Mouse (Mus musculus): ENCODE measurements at regions not wholly inside any gene's neighbourhood (a gene's known extent, or its start where the extent isn't known, plus 50 kb on each side); places are given as distances from the start of the nearest gene placed in this dataset.

GRCm38 (mm10) chr12:110024295-110024694, 254.6 kb upstream of the Dio3 start:
- ChIA-PET CTCF (no interaction called here), POLR2A (no interaction called here)

- ChIA-PET CTCF (no interaction called here), POLR2A (no interaction called here)
These were observed 253.7 kb upstream of the Dio3 start for GRCm38 (mm10) chr12:110025171-110025570.

- CTCF ChIA-PET = no interaction called here
- POLR2A ChIA-PET = no interaction called here
These were observed 252.7 kb upstream of the Dio3 start for GRCm38 (mm10) chr12:110026033-110026750.

- POLR2A ChIA-PET = no interaction called here
- CTCF ChIA-PET = no interaction called here
These were observed 251.5 kb upstream of the Dio3 start for GRCm38 (mm10) chr12:110027345-110027744.

DNA sequence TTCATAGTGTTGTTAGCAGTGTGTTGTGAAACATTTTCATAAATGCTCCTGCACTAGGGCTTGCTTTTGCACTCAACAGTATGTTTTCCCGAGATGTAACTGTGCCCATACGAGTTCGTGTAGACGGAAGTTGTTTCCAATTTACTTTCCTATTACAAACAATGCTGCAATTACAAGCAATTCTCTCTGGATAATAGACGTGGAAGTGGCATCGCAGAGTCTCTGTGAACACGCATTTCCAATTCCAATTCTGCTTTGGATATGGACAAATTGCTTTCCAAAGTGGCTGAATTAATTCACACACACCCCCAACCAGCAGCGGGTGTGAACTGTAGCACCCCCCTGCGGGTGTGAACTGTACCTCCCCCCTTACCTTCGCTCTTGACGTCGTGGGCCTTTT, 250.9 kb upstream of the Dio3 start:
- ChIA-PET POLR2A (no interaction called here), CTCF (interaction anchor here in 1 of 4 experiments (1.4 kb wide), 1 partner anchor 346 kb away, joined by 3 read pairs; no protein-coding TSS in a partner anchor)

GRCm38 (mm10) chr12:110028646-110029045, 250.2 kb upstream of the Dio3 start:
- POLR2A ChIA-PET = no interaction called here
- CTCF ChIA-PET = interaction anchor here in 1 of 4 experiments (0.5 to 1.4 kb wide), 3 partner anchors 12 to 345 kb away, joined by 3 read pairs; no protein-coding TSS in a partner anchor

DNA sequence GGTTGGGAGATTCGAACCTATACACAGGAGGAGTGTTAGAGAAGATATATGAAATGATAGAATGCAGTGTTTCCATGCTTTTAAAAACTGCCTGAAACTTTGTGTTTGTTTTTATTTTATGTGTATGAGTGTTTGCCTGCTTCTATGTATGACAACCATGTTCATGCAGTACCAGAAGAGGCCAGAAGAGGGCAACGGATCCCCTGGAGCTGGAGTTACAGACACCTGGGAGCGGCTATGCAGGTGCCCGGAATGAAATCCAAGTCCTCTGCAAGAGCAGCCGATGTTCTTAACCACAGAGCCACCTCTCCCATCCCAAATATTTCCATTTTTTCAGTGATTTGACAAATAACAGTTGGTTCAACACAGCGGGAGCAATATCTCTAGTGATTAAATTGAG, 247.5 kb upstream of the Dio3 start:
- ChIA-PET CTCF (interaction anchor here (0.5 to 2.3 kb wide), 18 partner anchors 10 to 441 kb away, joined by 3 to 13 read pairs (median 4); no protein-coding TSS in a partner anchor), POLR2A (no interaction called here)

DNA sequence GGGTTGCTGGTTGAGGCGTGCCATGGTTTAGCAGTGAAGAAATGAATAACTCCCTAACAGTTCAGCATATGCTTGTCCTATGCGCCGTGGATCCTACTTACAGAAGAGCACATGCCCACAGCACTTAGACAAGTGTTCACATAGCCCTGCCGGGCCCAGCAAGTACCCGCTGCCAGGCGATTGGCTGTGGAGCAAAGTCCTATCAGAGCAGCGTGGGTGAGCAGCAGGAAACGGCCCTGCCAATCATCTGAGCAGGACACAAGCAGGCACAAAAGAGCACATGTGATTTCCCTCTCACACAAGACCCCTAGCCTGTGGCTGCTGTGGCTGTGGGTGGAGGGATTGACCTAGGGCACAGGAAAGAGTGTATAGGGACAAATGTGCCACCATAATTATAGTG, 243.7 kb upstream of the Dio3 start:
- ChIA-PET POLR2A (no interaction called here), CTCF (interaction anchor here in 1 of 4 experiments (0.5 kb wide), 1 partner anchor 247 kb away, joined by 10 read pairs; no protein-coding TSS in a partner anchor)

- ChIA-PET CTCF (interaction anchor here in 3 of 4 experiments (0.7 to 1.3 kb wide), 4 partner anchors 9 to 358 kb away, joined by 3 to 5 read pairs (median 4); no protein-coding TSS in a partner anchor), POLR2A (interaction anchor here in 2 of 4 experiments (0.5 to 1.0 kb wide), 3 partner anchors 16 to 247 kb away, joined by 3 to 13 read pairs (median 4); no protein-coding TSS in a partner anchor)
These were observed 238.2 kb upstream of the Dio3 start for GRCm38 (mm10) chr12:110040682-110041081.

DNA sequence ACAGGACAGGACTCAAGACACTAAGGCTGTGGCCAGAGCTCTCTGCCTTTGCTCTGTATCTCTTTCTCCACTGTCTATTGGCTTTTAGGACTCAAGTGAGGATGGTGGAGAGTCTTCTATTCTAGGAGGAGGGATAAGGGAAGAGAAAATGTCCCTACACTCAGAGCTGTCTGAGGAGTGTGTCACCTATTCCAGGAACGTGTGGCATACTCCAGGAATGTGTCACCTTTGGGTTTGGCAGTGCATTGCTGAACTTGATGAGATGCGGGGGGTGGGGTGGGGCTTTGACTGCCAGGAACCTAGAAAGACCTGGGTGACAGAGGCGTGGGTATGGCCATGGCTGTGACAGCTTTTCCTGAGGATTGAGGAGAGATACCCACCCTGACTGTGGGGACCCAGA, 237.1 kb upstream of the Dio3 start:
- CTCF ChIA-PET = interaction anchor here in 3 of 4 experiments (0.6 to 1.3 kb wide), 3 partner anchors 10 to 1108 kb away, joined by 3 to 6 read pairs (median 4); no protein-coding TSS in a partner anchor
- POLR2A ChIA-PET = interaction anchor here in 1 of 4 experiments (0.5 kb wide), 1 partner anchor 325 kb away, joined by 3 read pairs; no protein-coding TSS in a partner anchor

DNA sequence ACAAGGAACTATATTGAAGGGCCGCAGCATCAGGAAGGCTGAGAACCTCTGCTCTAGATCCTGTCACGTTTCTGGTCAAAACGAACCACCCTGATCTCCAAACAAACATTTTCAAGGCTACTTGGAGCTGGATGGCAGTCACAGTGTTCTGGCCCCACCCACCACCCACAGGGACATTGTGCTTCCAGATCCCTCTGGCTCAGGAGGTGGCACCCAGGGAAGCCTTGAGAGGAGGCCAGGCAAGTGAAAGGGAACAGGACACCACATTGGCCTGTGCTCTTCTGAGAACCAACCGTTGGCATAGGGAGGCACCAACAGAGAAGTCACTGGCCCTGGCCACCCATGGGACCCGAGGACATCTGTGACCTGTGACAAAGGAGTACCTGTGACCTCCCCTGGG, 234.6 kb upstream of the Dio3 start:
- ChIA-PET CTCF (no interaction called here), POLR2A (no interaction called here)

GRCm38 (mm10) chr12:110044721-110045120, 234.1 kb upstream of the Dio3 start:
- ChIA-PET CTCF (no interaction called here), POLR2A (no interaction called here)

GRCm38 (mm10) chr12:110045770-110046330, 233.0 kb upstream of the Dio3 start:
- POLR2A ChIA-PET = no interaction called here
- CTCF ChIA-PET = no interaction called here

GRCm38 (mm10) chr12:110046613-110047012, 232.3 kb upstream of the Dio3 start:
- ChIA-PET POLR2A (no interaction called here), CTCF (no interaction called here)

DNA sequence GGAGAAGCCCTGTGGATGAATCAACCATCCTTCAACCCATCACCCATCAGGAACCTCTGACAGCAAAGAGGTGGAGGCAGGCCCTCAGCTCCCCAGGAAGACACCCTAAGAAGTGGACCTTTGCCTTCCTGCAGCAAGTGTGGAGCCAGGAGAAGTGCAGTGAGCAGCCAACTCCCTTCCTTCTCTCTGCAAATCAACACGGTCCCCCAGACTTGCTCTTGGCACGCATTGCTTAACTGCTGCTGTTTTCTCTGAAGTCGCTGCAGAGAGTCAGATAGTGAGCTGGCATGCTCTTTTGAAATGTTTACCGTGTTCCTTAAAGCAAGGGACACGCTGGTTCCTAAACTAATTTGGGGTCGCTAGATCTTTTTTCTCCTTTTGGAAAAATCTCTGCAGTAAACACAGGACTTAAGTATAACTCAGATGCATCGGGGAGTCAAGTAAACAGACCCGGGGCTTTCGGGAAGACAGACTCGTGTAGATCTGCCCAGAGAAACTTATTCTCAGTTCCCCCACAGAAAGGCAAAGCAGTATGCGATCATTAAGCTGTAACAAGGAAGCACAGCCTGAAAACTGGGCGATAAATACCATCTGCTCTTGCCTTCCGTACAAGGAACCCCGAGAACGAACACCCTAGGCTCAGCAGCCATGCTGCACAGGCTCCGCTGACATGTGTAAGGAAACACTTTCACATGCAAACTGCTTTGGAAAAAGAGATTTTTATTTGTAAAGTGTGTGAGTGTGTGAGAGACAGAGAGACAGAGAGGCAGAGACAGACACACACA, 231.2 kb upstream of the Dio3 start:
- CTCF ChIA-PET = no interaction called here
- POLR2A ChIA-PET = interaction anchor here in 1 of 4 experiments (0.6 kb wide), 1 partner anchor 63 kb away, joined by 3 read pairs; no protein-coding TSS in a partner anchor

DNA sequence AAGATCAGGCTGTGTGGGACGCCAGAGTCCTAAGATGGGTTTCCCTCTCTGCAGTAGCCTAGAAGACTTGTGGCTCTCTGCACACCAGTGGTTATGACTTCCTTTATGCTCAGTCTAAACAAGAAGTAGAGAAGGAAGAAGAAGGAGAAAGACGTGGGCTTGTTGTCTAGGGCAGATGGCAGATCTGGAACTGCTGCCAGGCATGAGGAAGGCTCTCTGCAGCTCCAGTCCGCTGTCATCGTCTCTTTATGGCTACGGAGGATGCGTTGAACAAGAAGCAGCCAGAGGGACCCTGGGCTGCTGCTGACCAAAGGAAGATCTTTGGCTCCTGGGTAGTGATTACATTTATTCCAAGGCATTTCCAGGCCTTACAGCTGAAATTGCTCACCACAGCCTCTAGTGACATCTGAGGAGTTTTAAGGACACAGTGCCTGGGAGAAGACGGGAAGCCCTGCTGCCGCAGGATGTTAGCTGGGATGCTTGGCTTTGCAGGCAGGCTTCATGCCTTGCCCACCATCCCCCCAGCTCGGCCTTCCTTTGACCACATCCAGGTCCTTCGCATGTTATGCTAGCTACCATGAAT, 229.6 kb upstream of the Dio3 start:
- POLR2A ChIA-PET = no interaction called here
- CTCF ChIA-PET = interaction anchor here in 1 of 4 experiments (0.8 kb wide), 1 partner anchor 943 kb away, joined by 3 read pairs; no protein-coding TSS in a partner anchor

DNA sequence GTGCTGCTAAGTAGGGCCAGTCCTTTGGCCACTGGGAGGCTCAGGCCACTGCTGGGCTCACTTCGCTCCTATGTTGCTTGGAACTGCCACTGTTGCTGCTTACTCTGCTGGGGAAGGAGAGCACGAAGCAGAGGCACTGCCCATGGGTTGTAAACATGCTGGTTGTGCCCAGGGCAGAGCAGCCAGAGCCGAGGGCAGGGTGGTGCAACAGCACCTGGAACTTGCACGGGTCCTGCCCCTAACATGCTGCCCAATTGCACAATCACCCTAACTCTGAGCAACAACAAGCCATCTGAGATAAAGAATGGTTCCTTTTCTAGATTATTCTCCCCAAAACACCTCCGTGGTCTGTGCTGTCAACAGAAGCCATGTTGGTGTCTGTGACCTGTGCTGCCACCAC, 219.5 kb upstream of the Dio3 start:
- CTCF ChIA-PET = no interaction called here
- POLR2A ChIA-PET = no interaction called here

DNA sequence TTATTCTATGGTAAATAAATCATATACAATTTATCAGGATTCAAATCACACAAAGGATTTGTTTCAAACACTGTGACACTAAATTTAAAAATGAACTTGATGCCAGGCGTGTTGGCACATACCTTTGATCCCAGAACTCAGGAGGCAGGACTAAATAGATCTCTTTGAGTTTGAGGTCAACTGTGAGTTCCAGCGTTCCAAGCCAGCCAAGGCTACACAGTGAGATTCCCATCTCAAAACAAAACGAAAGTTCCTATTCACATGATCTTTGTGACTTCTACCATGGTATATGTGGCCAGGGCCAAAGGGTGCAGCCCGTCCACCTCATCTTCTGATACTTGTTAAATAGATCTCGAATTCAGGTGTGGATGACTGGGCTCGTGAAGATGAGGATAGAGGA, 216.9 kb upstream of the Dio3 start:
- POLR2A ChIA-PET = interaction anchor here in 2 of 4 experiments (0.6 kb wide), 2 partner anchors 52 to 868 kb away, joined by 3 read pairs; no protein-coding TSS in a partner anchor
- CTCF ChIA-PET = no interaction called here

DNA sequence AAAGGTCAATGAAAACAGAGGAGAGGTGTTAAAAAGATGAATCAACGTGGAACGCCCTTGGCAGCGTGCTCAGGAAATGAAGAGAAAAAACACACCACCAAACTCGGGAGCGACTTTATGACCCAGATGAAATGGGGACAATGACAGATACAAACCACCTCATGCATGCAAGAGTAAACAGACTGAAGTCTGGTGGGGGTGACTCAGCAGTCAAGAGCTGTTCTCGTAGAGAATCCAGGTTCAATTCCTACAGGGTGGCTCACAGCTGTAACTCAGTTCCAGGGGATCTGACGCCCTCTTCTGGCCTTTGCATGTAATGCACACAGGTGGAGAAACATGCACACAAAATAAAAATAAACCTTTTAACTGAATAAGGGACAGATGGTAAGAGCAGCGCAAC, 215.9 kb upstream of the Dio3 start:
- POLR2A ChIA-PET = no interaction called here
- CTCF ChIA-PET = interaction anchor here in 3 of 4 experiments (0.7 to 0.9 kb wide), 8 partner anchors 31 to 1246 kb away, joined by 3 to 5 read pairs (median 4); no protein-coding TSS in a partner anchor

Data from embryonic stem cell, embryonic (primary cell).